Mouse (Mus musculus) ovary, adult 2 months (tissue): Measurements from ENCODE around the gene Pbsn. TPM values are rescaled to one million over a fixed set of nuclear protein-coding genes. Genes with fewer than 3 reads are reported as not detected.

Experiments
- polyA plus RNA-seq: library from polyadenylated mRNA; depleted of rRNA; stranded (reverse); fragments of >200 nt; gene quantifications from 2 replicates; pipeline ENCODE4 v1.2.3, GENCODE M21; 2012; rRNA removed

Pbsn gene
- polyA plus RNA-seq, result not detected in 2 replicates

DNA sequence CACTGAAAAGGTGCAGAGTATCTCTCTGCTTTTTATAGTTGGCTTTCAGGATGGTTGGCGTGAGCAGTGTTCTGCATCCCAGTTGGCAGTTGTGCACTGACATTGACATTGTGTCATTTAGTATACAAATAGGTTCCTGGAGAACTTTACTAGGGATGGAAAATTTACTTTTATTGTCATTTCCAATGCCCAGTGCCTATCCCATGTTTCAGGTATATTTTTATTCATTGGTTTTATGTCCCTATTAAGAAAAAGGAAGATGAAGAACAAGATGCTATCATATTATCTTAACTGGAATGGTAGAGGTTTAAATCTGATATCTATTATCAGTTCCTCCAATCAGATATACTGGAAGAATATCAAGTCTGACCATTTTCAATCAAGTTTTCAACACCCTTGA lies at the start of gene Pbsn:
Gene Pbsn, minus strand, starts transcription at position 101 of the 400 bp plus-strand sequence.

DNA sequence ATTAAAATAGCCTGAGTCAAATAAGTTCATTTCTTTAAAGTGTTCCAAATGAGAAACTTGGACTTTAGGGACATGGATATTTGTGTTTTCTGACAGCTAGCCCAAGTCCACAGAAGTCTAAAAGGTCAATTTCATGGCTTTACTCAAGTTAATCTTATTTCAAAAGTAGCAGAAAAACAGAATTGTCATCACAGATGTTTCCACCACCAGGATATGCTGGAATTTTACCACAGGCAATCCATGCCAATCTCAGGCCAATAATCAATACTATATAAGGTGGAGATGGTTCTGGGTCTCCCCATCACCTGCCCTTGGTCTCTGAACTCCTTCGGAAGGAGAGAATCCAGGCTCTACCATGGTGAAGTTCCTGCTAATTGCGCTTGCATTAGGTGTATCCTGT lies 11.0 kb upstream of the Pbsn start, which contains the start of gene Gm14744:
Gene Gm14744, plus strand, starts transcription at position 301 of the 400 bp plus-strand sequence.

DNA sequence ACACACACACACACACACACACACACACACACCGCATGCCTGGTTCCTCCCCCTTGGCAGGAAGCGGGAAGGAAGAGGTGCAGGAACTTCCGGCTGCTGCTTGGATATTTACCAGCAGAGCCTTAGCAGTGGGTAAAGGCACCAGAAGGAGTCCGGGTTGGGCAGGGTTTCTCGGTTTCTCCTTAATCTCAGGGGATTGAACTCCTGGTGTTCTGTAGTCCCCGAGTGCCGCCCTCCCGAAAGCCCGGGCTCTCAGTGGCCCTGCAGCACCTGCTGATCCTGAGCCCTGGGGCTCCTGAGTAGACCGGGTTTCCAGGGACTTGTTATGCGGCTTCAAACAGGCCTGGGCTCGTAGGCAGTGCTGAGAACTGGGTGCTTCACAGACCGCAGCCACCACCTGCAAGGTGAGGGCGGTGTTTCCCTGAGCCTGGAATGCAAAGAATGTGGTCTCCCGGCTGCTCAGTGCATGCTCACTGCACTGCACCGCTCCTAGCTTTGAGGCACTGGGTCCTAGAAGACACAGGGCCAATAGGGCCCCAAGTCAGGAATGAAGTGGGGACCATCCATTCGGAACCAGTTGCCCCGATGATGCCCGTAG lies 57.1 kb downstream of the Pbsn start, which contains the start of gene Prkx:
Gene Prkx, minus strand, starts transcription at position 41 of the 598 bp plus-strand sequence.

Other genes starting within 250 kb of the Pbsn start
- gene Prkx, start 57.3 kb downstream of the Pbsn start, polyA plus RNA-seq, result 10.8 TPM in 2 replicates
- not detected in 2 replicates for gene Gm14744, start 11.1 kb upstream of the Pbsn start, polyA plus RNA-seq
- not detected in 2 replicates for gene 5430402E10Rik, start 71.4 kb upstream of the Pbsn start, polyA plus RNA-seq
- not detected in 2 replicates for gene Obp1a, start 237.8 kb upstream of the Pbsn start, polyA plus RNA-seq